Mouse (Mus musculus) gastrocnemius, adult 8-10 months (tissue): Measurements from ENCODE around the gene Tmc2. TPM values are rescaled to one million over a fixed set of nuclear protein-coding genes. Genes with fewer than 3 reads are reported as not detected.

Experiments used
- DNase-seq, 2 experiments: peaks; one replicate each; pipeline ENCODE4 v3.0.0; 2022; ENCODE audit warnings: low spot score in 2 of 2
- total RNA-seq, 4 experiments: library from RNA; stranded (reverse); gene quantifications; 2 replicates each; pipeline ENCODE4 v1.2.4; 2022

The Tmc2 gene
- total RNA-seq, 4 experiments from 2014 or later = not detected

GRCm38 (mm10) chr2:130248226-130248625 is 53.2 kb downstream of the Tmc2 start:
- no peak for DNase-seq

DNA sequence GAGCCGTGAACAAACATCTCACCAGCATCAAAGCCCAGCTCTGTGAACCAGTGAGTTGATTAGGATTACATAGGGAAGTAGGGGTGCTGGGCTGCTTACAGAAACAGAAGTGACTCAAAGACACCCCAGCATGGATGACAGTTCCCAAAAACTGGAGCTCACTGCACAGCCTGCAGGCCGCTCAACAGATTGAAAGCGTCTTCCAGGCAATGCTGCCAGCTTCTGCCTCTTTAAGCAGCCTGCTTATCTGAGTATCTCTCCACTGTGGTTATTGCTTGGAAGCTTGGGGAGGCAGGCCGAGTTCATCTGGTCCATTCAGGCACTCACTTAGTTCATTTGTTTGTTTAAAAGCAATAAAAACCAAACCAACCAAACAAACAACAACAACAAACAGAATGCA is 61.8 kb downstream of the Tmc2 start:
- no peak for DNase-seq

- no peak for DNase-seq
These were observed 65.8 kb downstream of the Tmc2 start for GRCm38 (mm10) chr2:130260822-130261221.

GRCm38 (mm10) chr2:130261914-130262313 is 66.9 kb downstream of the Tmc2 start:
- DNase-seq = no peak

DNA sequence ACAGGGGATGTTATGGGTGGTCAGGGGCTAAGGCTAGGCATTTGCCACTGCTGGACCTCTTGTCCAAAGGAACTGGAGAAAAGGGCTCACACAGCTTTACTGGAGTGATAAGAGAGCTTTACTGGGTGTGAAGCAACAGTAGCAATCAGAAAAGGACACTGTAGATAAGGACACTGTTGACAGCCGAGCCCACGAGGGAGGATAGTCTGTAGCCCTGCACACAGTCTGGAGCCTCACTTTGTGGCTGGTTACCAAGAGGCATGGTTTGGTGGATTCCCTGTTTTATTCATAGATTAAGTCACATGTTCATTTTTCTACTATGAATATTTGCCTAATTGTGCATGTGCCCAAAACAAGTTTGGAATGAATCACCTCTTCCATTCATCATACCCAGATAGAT is 67.4 kb downstream of the Tmc2 start:
- DNase-seq = no peak

- no peak for DNase-seq
These were observed 70.5 kb downstream of the Tmc2 start for GRCm38 (mm10) chr2:130265520-130265919.

DNA sequence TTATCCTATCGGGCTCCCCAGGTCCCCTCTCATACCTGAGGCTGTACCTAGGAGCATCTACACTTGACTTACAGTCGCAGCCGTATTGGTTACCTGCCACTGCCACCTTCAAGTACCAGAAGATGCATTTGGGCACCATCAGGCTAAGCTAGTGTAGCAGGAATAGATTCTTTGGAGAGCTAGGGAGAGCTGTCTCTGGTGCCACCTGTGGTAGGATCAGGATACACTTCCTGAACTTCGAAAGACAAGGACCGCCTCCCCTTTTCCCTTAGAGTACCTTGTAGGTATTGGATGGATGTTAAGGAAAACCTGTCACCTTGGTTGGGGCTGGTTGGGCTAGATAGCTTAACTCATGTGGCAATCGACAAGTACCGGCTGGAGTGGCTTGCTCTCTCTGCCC is 73.1 kb downstream of the Tmc2 start:
- no peak for DNase-seq

DNA sequence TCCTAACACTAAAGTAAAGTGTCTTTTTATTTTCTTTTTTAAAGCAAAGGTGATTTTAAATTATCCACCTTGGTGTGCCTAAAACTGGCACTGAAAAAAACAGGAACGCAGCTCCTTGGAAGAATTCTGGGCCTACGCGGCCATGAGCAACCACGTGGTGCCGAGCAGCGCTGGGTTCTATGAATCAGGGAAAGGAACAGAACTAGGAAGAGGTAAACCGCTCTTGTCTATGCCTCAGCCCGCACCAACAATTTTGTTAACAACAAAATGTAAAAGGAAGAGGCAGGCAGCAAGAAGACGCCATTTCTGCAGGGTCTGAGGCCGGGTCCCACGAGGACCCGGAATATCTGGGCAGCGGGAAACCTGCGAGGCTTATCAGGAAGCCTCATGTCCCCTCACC is 78.7 kb downstream of the Tmc2 start:
- DNase-seq = no peak

DNA sequence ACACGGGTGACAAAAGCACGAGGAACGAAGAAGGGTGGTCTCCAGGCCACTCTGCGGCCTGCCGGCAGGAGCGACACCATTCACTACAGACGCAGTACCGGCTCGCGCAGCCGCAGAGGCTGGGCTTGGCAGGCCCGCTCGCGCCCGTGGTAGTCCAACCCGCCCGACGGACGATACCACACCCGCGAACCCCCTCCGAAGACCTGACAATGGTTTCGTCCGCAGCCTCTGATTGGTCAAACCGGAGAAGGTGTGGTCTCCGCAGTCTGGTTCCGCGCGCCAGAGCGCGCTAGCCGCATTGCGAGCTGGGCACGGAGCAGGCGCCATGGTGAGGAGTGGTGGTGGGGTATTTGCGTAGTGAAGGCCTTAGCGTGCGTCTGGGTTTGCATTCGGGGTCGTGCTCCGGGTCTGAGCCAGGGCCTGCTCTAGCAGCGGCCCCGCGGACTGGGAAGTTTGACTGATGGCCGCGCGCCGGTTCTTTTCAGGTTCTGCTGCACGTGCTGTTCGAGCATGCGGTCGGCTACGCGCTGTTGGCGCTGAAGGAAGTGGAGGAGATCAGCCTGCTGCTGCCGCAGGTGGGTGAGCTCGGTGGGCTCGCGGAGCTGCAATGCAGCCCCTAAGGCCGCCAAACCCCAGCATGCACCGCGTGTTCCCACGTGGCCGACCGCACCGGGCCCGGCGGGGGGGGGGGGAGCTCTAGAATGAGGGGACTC is 79.3 kb downstream of the Tmc2 start, which contains the start of gene Nop56:
Gene Nop56, plus strand, starts transcription at position 282 of the 713 bp plus-strand sequence.
- peak; percentile 98 to 99 for DNase-seq

- no peak for DNase-seq
These were observed 79.9 kb downstream of the Tmc2 start for GRCm38 (mm10) chr2:130274862-130275261.

- DNase-seq = no peak
These were observed 80.7 kb downstream of the Tmc2 start for GRCm38 (mm10) chr2:130275649-130276048.

GRCm38 (mm10) chr2:130279600-130280091 is 84.7 kb downstream of the Tmc2 start:
- DNase-seq = no peak

- no peak for DNase-seq
These were observed 85.2 kb downstream of the Tmc2 start for GRCm38 (mm10) chr2:130280224-130280623.

DNA sequence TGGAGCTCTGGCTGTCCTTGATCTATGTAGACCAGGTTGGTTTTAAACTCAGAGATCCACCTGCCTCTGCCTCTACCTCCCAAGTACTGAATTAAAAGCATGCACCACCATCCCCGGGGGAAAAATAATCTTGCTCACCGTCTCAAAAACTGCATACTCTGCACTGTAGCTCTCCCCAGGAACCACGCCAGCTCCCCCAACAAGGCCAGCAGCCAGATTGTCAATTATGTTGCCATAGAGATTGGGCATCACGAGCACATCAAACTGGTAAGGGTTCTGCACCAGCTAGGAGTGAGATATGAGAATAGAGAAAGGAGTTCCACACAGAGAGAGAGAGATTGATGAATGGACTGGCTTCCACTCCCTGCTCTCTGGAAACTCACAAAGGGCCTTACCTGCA is 85.8 kb downstream of the Tmc2 start:
- DNase-seq = no peak

DNA sequence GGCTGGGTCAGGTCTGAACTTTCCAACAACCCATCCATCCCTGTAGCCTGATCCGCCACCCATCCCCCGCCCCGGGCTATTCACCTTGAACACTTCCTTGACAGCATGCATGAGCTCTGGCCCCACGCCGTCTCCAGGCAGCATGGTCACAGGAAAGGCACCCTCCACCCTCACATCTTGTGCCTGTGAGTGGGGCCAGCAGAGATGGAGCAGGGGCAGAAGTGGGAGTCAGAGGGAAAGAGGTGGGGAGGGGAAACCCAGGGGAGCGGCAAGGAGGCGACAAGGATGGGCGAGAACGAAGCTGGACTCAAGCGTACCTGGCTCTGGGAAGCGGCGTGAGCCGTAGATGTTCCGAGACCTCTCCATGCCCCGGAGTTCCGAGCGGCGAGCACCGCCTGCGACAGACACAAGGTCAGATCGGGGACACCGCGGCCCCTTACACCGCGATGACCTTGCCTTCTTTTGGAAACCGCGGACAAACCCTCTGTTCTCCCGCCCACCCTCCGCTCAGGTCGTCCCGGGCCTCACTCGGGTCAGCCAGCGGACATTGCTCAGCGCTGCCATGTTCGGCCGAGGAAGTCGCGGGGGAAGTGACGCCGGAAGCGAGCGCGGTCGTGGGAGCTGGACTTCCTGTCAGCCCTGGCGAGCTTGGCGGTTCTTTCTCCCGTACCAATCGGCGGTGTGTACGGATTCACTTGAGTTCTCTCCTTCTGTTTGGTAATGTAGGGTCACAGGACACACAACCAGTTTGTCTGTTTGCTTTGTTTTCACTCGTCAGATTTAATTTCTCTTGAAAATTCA is 89.1 kb downstream of the Tmc2 start, which contains the start of gene Idh3b:
Gene Idh3b, minus strand, starts transcription at position 694 of the 801 bp plus-strand sequence.
- DNase-seq = peak; percentile 69 to 75

DNA sequence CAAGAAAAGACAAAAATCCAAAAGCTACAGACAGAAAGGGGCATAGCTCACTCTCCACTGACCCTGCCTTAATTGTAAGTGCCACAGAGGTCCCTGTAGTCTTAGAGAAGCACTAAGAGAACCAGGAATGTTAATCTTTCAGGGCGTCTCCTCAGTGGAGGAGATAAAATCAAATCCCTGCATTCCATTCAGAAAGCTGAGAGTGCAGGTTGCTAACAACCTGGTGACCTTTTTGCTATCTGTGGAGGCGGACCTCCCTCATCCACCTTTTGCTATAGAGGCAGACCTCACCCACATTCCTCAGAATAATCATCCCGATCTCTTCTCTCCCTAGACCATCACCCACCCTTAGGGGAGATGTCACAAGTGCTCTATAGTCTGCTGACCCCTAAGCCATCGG is 94.1 kb downstream of the Tmc2 start:
- DNase-seq = no peak

DNA sequence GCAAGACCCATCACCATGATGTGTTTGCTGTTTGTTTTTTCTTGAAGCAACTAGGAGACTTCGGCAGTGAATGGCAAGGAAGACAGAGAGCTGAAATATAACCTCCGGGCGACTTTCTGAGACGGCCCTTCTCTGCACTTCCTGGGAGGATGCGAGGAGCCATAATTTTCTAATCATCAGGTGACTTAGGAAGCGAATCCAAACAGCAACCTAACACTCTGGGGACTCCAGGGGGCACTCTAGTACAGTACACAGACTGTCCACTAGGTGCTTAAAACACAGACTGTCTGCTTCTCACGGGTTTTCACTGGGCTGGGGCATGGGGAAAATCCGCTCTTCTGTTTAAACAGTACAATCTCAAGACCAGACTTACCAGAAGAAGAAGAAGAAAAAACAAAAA is 96.4 kb downstream of the Tmc2 start:
- no peak for DNase-seq

DNA sequence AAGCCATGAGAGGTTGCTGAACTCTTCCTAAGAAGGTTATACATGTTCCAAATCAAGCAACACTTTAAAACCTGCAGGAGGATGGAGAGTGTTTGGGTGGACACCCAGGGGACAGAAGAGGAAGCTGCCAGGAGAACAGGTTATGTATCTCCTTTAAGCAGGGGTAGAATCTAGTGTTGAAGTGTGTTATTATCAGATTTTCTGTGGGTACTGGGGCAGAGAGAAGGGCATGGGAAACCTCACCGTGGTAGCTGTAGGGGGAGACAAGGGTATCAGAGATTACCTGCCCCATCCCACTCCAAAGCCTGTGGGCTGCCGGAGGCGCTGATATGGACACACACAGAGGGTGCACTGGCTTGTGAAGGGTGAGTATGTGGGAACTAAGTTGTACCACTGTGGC is 98.0 kb downstream of the Tmc2 start:
- DNase-seq = no peak

DNA sequence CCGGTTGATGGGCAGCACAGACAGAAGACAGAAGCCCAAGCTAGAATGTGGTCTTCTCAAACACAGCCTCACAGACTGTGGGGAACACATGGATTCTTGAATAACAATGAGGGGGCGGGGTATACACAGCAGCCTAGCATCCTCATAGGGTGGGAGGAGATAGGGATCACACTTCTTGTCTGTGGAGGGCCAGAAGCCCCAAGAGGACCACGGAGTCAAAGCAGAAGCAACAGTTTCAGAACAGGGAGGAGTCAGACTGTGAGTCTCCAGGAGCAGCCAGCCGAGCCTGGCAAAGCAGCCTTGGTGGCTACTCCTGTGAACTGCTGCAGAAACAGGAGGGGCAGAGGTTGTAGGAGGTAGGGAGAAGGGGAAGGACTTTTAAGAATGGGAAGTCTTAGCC is 98.5 kb downstream of the Tmc2 start:
- DNase-seq = no peak

- DNase-seq = no peak
These were observed 99.4 kb downstream of the Tmc2 start for GRCm38 (mm10) chr2:130294218-130294935.

DNA sequence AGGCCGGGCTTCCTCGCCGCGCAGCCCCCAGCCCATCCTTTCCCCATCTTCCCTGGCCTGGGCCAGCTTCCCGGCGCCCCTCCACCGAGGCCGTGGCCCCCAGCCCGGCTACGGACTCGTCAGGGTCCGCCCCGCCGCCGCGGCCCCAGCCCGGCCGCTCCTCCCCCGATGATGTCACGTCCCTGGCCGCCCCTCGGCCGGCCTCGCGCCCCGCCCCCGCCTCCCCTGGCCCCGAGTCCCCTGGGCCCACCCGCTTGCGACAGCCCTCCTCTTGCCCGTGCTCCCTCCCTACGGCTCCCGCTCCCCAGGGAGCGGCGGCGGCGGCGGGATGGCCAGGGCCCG is 99.9 kb downstream of the Tmc2 start, which contains the start of gene Ebf4:
Gene Ebf4, plus strand, starts transcription at position 234 of the 342 bp plus-strand sequence.
- no peak for DNase-seq
